Mouse (Mus musculus): ENCODE measurements around the gene Sla2.
"Not testable (repeated sequence)": the region's sequence is repeated elsewhere in the genome, so short reads cannot be mapped to it uniquely, and the experiment has no call there.

Sla2 gene

GRCm38 (mm10) chr2:156839319-156840191 lies 47.4 kb downstream of the Sla2 start, which contains the start of gene Tgif2:
Tgif2 (plus strand) TSS chr2:156840007.
- DNase-seq (ENCODE audit: low read depth, low spot score), result peak; percentile 94

- no peak for DNase-seq (ENCODE audit: low read depth, low spot score)
These were observed 48.2 kb downstream of the Sla2 start for GRCm38 (mm10) chr2:156838839-156839238.

GRCm38 (mm10) chr2:156834336-156834735 lies 52.7 kb downstream of the Sla2 start:
- no peak for DNase-seq (ENCODE audit: low read depth, low spot score)

GRCm38 (mm10) chr2:156825128-156825527 lies 61.9 kb downstream of the Sla2 start:
- not testable (repeated sequence) for DNase-seq (ENCODE audit: low read depth, low spot score)

All from A20 (cell line).